Mouse (Mus musculus): ENCODE data around the gene Dzank1. TPM values are rescaled to one million over a fixed set of nuclear protein-coding genes. Genes with fewer than 3 reads are reported as not detected.

Gene Dzank1
- polyA plus RNA-seq, 1 experiment, result 0.12 TPM

DNA sequence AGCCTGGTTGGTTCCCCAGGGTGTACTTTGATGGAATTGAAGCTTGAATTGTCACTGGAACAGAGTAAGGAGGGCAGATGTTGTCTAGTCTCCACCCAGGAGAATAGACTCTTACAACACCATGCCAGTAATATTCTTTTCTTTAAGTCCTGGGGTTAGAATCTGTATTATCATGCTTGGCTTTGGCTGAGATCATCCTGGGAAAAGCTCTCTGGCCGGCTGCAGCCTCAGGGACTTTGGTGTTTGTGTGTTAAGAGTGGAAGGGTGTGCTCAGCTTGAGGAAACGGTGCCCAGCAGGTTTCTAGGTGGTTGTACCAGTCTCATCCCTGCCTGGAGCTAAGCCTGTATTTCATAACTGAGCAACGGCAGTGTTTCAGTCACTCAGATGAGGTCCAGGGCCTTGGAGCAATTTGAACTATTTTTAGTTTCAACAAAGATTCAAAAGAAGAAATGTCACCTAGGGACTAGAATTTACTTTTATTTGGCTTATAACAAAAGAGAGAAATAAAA, 88.0 kb downstream of the Dzank1 start:
- DNase-seq (ENCODE audit: low read depth in 1 of 2, low spot score in 2 of 2), result no peak
- TF ChIP-seq CTCF (IDR thresholded peaks at IDR 0.05; ENCODE audit: extremely low read depth, insufficient read depth, insufficient read length, insufficient replicate concordance) (no peak), POLR2A (IDR thresholded peaks at IDR 0.05; ENCODE audit: low read depth, low read length) (no peak)
- Histone ChIP-seq H3K4me3 (ENCODE audit: extremely low read depth, insufficient read depth, insufficient read length) (no peak overlapping the region), H3K4me1 (ENCODE audit: control insufficient read depth, insufficient read depth, insufficient read length) (no peaks in the 10 kb centered on the region), H3K27ac (ENCODE audit: insufficient read depth, low read length) (no peak overlapping the region), H3K36me3 (ENCODE audit: control insufficient read depth, insufficient read depth, low read length) (no peaks in the 10 kb centered on the region), H3K27me3 (ENCODE audit: control insufficient read depth, insufficient read depth, low read length) (no peaks in the 10 kb centered on the region)
- 76% methylated on average over 3 of the region's 3 CpGs for WGBS

- no peak for DNase-seq (ENCODE audit: low read depth in 1 of 2, low spot score in 2 of 2)
- Histone ChIP-seq H3K27ac (ENCODE audit: insufficient read depth, low read length) (no peak overlapping the region), H3K27me3 (ENCODE audit: control insufficient read depth, insufficient read depth, low read length) (no peaks in the 10 kb centered on the region), H3K36me3 (ENCODE audit: control insufficient read depth, insufficient read depth, low read length) (no peaks in the 10 kb centered on the region), H3K4me1 (ENCODE audit: control insufficient read depth, insufficient read depth, insufficient read length) (no peaks in the 10 kb centered on the region), H3K4me3 (ENCODE audit: extremely low read depth, insufficient read depth, insufficient read length) (no peak overlapping the region)
- WGBS, result 60% methylated on average over 4 of the region's 4 CpGs
- TF ChIP-seq POLR2A (IDR thresholded peaks at IDR 0.05; ENCODE audit: low read depth, low read length), result no peak
- peak; percentile 22; the same call in 1 of the 2 replicates for TF ChIP-seq CTCF (IDR thresholded peaks at IDR 0.05; ENCODE audit: extremely low read depth, insufficient read depth, insufficient read length, insufficient replicate concordance)
Measured at GRCm38 (mm10) chr2:144438424-144438823, 88.8 kb downstream of the Dzank1 start.

- no peak overlapping the region for H3K4me3 ChIP-seq (ENCODE audit: extremely low read depth, insufficient read depth, insufficient read length)
- WGBS, result 87% methylated on average over 10 of the region's 10 CpGs
- DNase-seq (ENCODE audit: low read depth in 1 of 2, low spot score in 2 of 2), result no peak
- H3K4me1 ChIP-seq (ENCODE audit: control insufficient read depth, insufficient read depth, insufficient read length), result no peaks in the 10 kb centered on the region
- TF ChIP-seq POLR2A (IDR thresholded peaks at IDR 0.05; ENCODE audit: low read depth, low read length) (no peak), CTCF (IDR thresholded peaks at IDR 0.05; ENCODE audit: extremely low read depth, insufficient read depth, insufficient read length, insufficient replicate concordance) (no peak)
- H3K36me3 ChIP-seq (ENCODE audit: control insufficient read depth, insufficient read depth, low read length), result no peaks in the 10 kb centered on the region
- no peaks in the 10 kb centered on the region for H3K27me3 ChIP-seq (ENCODE audit: control insufficient read depth, insufficient read depth, low read length)
- H3K27ac ChIP-seq (ENCODE audit: insufficient read depth, low read length), result no peak overlapping the region
Measured at GRCm38 (mm10) chr2:144435679-144436078, 91.5 kb downstream of the Dzank1 start.

- Histone ChIP-seq H3K4me1 (ENCODE audit: control insufficient read depth, insufficient read depth, insufficient read length) (no peaks in the 10 kb centered on the region), H3K4me3 (ENCODE audit: extremely low read depth, insufficient read depth, insufficient read length) (no peak overlapping the region), H3K36me3 (ENCODE audit: control insufficient read depth, insufficient read depth, low read length) (no peaks in the 10 kb centered on the region), H3K27me3 (ENCODE audit: control insufficient read depth, insufficient read depth, low read length) (no peaks in the 10 kb centered on the region), H3K27ac (ENCODE audit: insufficient read depth, low read length) (no peak overlapping the region)
- DNase-seq (ENCODE audit: low read depth in 1 of 2, low spot score in 2 of 2), result no peak
- TF ChIP-seq POLR2A (IDR thresholded peaks at IDR 0.05; ENCODE audit: low read depth, low read length) (no peak), CTCF (IDR thresholded peaks at IDR 0.05; ENCODE audit: extremely low read depth, insufficient read depth, insufficient read length, insufficient replicate concordance) (no peak)
- 81% methylated on average over 5 of the region's 5 CpGs for WGBS
Measured at GRCm38 (mm10) chr2:144431286-144431825, 95.9 kb downstream of the Dzank1 start.

GRCm38 (mm10) chr2:144429171-144429570, 98.0 kb downstream of the Dzank1 start:
- Histone ChIP-seq H3K4me3 (ENCODE audit: extremely low read depth, insufficient read depth, insufficient read length) (no peak overlapping the region), H3K27me3 (ENCODE audit: control insufficient read depth, insufficient read depth, low read length) (no peaks in the 10 kb centered on the region), H3K4me1 (ENCODE audit: control insufficient read depth, insufficient read depth, insufficient read length) (no peaks in the 10 kb centered on the region), H3K27ac (ENCODE audit: insufficient read depth, low read length) (no peak overlapping the region), H3K36me3 (ENCODE audit: control insufficient read depth, insufficient read depth, low read length) (no peaks in the 10 kb centered on the region)
- 81% methylated on average over 7 of the region's 7 CpGs for WGBS
- DNase-seq (ENCODE audit: low read depth in 1 of 2, low spot score in 2 of 2), result no peak
- TF ChIP-seq CTCF (IDR thresholded peaks at IDR 0.05; ENCODE audit: extremely low read depth, insufficient read depth, insufficient read length, insufficient replicate concordance), result no peak
- no peak for TF ChIP-seq POLR2A (IDR thresholded peaks at IDR 0.05; ENCODE audit: low read depth, low read length)

- H3K4me3 ChIP-seq (ENCODE audit: extremely low read depth, insufficient read depth, insufficient read length), result no peak overlapping the region
Measured at GRCm38 (mm10) chr2:144428659-144429058, 98.6 kb downstream of the Dzank1 start.

DNA sequence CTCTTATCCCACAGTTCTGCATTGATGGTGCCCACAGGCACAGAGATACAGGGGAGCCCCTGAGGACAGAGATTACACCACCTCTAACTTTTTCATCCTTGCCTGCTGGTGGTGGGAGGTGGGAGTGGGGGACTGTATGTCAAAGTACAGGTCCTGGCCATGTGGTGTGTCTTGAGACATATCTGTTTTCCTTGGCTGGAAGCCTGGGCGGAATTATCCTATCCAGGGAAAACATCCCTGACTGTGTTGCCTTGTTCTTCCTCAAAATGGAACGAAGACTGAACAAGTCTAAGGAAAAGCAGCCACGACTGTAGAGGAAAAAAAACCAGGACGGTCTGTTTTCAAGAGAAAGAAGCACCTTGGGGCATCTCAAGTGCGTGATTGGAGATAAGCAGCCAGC, 99.4 kb downstream of the Dzank1 start:
- no peak for DNase-seq (ENCODE audit: low read depth in 1 of 2, low spot score in 2 of 2)
- H3K4me3 ChIP-seq (ENCODE audit: extremely low read depth, insufficient read depth, insufficient read length), result no peak overlapping the region
- WGBS, result 82% methylated on average over 5 of the region's 5 CpGs
- H3K4me1 ChIP-seq (ENCODE audit: control insufficient read depth, insufficient read depth, insufficient read length), result no peaks in the 10 kb centered on the region
- no peak overlapping the region for H3K27ac ChIP-seq (ENCODE audit: insufficient read depth, low read length)
- TF ChIP-seq CTCF (IDR thresholded peaks at IDR 0.05; ENCODE audit: extremely low read depth, insufficient read depth, insufficient read length, insufficient replicate concordance), result no peak
- TF ChIP-seq POLR2A (IDR thresholded peaks at IDR 0.05; ENCODE audit: low read depth, low read length), result no peak
- no peaks in the 10 kb centered on the region for H3K36me3 ChIP-seq (ENCODE audit: control insufficient read depth, insufficient read depth, low read length)
- no peaks in the 10 kb centered on the region for H3K27me3 ChIP-seq (ENCODE audit: control insufficient read depth, insufficient read depth, low read length)

More at GRCm38 (mm10) chr2:144428659-144429058, 98.6 kb downstream of the Dzank1 start:
- WGBS, result 83% methylated on average over 8 of the region's 8 CpGs
- DNase-seq (ENCODE audit: low read depth in 1 of 2, low spot score in 2 of 2), result no peak
- Histone ChIP-seq H3K27ac (ENCODE audit: insufficient read depth, low read length) (no peak overlapping the region), H3K36me3 (ENCODE audit: control insufficient read depth, insufficient read depth, low read length) (no peaks in the 10 kb centered on the region), H3K27me3 (ENCODE audit: control insufficient read depth, insufficient read depth, low read length) (no peaks in the 10 kb centered on the region), H3K4me1 (ENCODE audit: control insufficient read depth, insufficient read depth, insufficient read length) (no peaks in the 10 kb centered on the region)
- TF ChIP-seq POLR2A (IDR thresholded peaks at IDR 0.05; ENCODE audit: low read depth, low read length) (no peak), CTCF (IDR thresholded peaks at IDR 0.05; ENCODE audit: extremely low read depth, insufficient read depth, insufficient read length, insufficient replicate concordance) (no peak)

Measured in spleen, adult 2 months (tissue).